Mouse (Mus musculus): ENCODE results near the gene Akt3.

DNA sequence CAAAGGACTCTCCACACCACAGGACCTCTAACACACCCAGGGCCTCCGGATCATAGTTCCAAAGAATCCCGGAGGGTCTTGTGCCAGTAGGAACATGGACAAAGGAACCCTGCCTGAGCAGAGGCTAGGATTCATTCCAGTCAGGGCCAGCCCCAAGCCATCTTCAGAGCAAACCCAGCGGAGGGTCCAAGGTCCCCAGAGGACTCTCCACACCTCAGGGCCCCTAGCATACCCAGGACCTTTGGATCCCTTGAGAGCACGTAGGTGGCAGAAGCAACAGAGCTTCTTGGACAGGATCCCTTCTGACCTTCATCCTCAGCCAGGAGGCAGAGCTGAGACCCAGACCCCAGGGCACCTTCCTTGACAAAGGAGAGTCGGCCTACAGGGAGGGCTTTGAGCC lies 167.5 kb downstream of the Akt3 start:
- TF ChIP-seq POLR2A (IDR thresholded peaks at IDR 0.05; ENCODE audit: low read depth, low read length) (no peak), CTCF (IDR thresholded peaks at IDR 0.05; ENCODE audit: extremely low read depth, insufficient read length, insufficient replicate concordance, low read depth, low read length) (no peak)
